Mouse (Mus musculus): Measurements from ENCODE around the gene Tulp2. TPM values are rescaled to one million over a fixed set of nuclear protein-coding genes. Genes with fewer than 3 reads are reported as not detected.
"Not testable (repeated sequence)": the region's sequence is repeated elsewhere in the genome, so short reads cannot be mapped to it uniquely, and the experiment has no call there.

Tulp2 gene
- polyA plus RNA-seq, 1 experiment from 2014 or later = 3.2 TPM

- H3K4me1 ChIP-seq (replicated peaks; ENCODE audit: control insufficient read depth, insufficient read depth, low read length) = peaks cover 4% of the 10 kb centered on the region; the same call in 1 of the 2 replicates
- no peak overlapping the region for H3K27ac ChIP-seq (ENCODE audit: low read depth, low read length)
- H3K4me3 ChIP-seq (ENCODE audit: low read depth, low read length) = no peak overlapping the region
- ATAC-seq (replicated peaks; ENCODE audit: low FRiP score) (no peak), DNase-seq (ENCODE audit: low spot score) (no peak)
- 34% methylated on average over 1 of the region's 1 CpGs for WGBS
- no peak overlapping the region for H3K4me2 ChIP-seq
- no peaks in the 10 kb centered on the region for H3K27me3 ChIP-seq (replicated peaks; ENCODE audit: control insufficient read depth, insufficient read depth, low read length)
- H3K36me3 ChIP-seq (ENCODE audit: control insufficient read depth, insufficient read depth, low read length) = no peaks in the 10 kb centered on the region
- no peaks in the 10 kb centered on the region for H3K9me3 ChIP-seq (ENCODE audit: control insufficient read depth, low read length)
- H3K9ac ChIP-seq (ENCODE audit: low read depth, low read length) = no peak overlapping the region
Measured at GRCm38 (mm10) chr7:45476453-45476852, 5.2 kb upstream of the Tulp2 start.

GRCm38 (mm10) chr7:45477003-45477402 lies 4.7 kb upstream of the Tulp2 start:
- Histone ChIP-seq H3K4me3 (ENCODE audit: low read depth, low read length) (no peak overlapping the region), H3K9me3 (ENCODE audit: control insufficient read depth, low read length) (no peaks in the 10 kb centered on the region), H3K27me3 (replicated peaks; ENCODE audit: control insufficient read depth, insufficient read depth, low read length) (no peaks in the 10 kb centered on the region), H3K4me2 (no peak overlapping the region), H3K27ac (ENCODE audit: low read depth, low read length) (no peak overlapping the region), H3K9ac (ENCODE audit: low read depth, low read length) (no peak overlapping the region), H3K4me1 (replicated peaks; ENCODE audit: control insufficient read depth, insufficient read depth, low read length) (peaks cover 9% of the 10 kb centered on the region; the same call in 1 of the 2 replicates), H3K36me3 (ENCODE audit: control insufficient read depth, insufficient read depth, low read length) (no peaks in the 10 kb centered on the region)
- DNase-seq (ENCODE audit: low spot score) (no peak), ATAC-seq (replicated peaks; ENCODE audit: low FRiP score) (no peak)
- WGBS = 18% methylated on average over 3 of the region's 3 CpGs

GRCm38 (mm10) chr7:45478774-45479173 lies 2.9 kb upstream of the Tulp2 start:
- peaks cover 9% of the 10 kb centered on the region; the same call in 1 of the 2 replicates for H3K4me1 ChIP-seq (replicated peaks; ENCODE audit: control insufficient read depth, insufficient read depth, low read length)

GRCm38 (mm10) chr7:45480310-45480709 lies 1.4 kb upstream of the Tulp2 start:
- not testable (repeated sequence) for H3K4me3 ChIP-seq (ENCODE audit: low read depth, low read length); H3K27ac ChIP-seq (ENCODE audit: low read depth, low read length); H3K9me3 ChIP-seq (ENCODE audit: control insufficient read depth, low read length); DNase-seq (ENCODE audit: low spot score); H3K36me3 ChIP-seq (ENCODE audit: control insufficient read depth, insufficient read depth, low read length); H3K9ac ChIP-seq (ENCODE audit: low read depth, low read length); H3K4me1 ChIP-seq (replicated peaks; ENCODE audit: control insufficient read depth, insufficient read depth, low read length); H3K27me3 ChIP-seq (replicated peaks; ENCODE audit: control insufficient read depth, insufficient read depth, low read length); H3K4me2 ChIP-seq; ATAC-seq (replicated peaks; ENCODE audit: low FRiP score)
- WGBS = 66% methylated on average over 3 of the region's 4 CpGs

More at GRCm38 (mm10) chr7:45478774-45479173, 2.9 kb upstream of the Tulp2 start:
- no peaks in the 10 kb centered on the region for H3K9me3 ChIP-seq (ENCODE audit: control insufficient read depth, low read length)
- no peak overlapping the region for H3K27ac ChIP-seq (ENCODE audit: low read depth, low read length)
- DNase-seq (ENCODE audit: low spot score) (no peak), ATAC-seq (replicated peaks; ENCODE audit: low FRiP score) (no peak)
- H3K36me3 ChIP-seq (ENCODE audit: control insufficient read depth, insufficient read depth, low read length) = no peaks in the 10 kb centered on the region
- no peak overlapping the region for H3K4me2 ChIP-seq
- 90% methylated on average over 7 of the region's 7 CpGs for WGBS
- no peak overlapping the region for H3K4me3 ChIP-seq (ENCODE audit: low read depth, low read length)
- no peaks in the 10 kb centered on the region for H3K27me3 ChIP-seq (replicated peaks; ENCODE audit: control insufficient read depth, insufficient read depth, low read length)
- no peak overlapping the region for H3K9ac ChIP-seq (ENCODE audit: low read depth, low read length)

- 42% methylated on average over 1 of the region's 1 CpGs for WGBS
- Histone ChIP-seq H3K27me3 (replicated peaks; ENCODE audit: control insufficient read depth, insufficient read depth, low read length) (no peaks in the 10 kb centered on the region), H3K27ac (ENCODE audit: low read depth, low read length) (no peak overlapping the region), H3K4me2 (no peak overlapping the region), H3K9me3 (ENCODE audit: control insufficient read depth, low read length) (no peaks in the 10 kb centered on the region), H3K4me1 (replicated peaks; ENCODE audit: control insufficient read depth, insufficient read depth, low read length) (peaks cover 16% of the 10 kb centered on the region), H3K4me3 (ENCODE audit: low read depth, low read length) (no peak overlapping the region), H3K9ac (ENCODE audit: low read depth, low read length) (no peak overlapping the region), H3K36me3 (ENCODE audit: control insufficient read depth, insufficient read depth, low read length) (no peaks in the 10 kb centered on the region)
- DNase-seq (ENCODE audit: low spot score) (no peak), ATAC-seq (replicated peaks; ENCODE audit: low FRiP score) (no peak)
Measured at GRCm38 (mm10) chr7:45482166-45482565, 489 bp downstream of the Tulp2 start.

GRCm38 (mm10) chr7:45484985-45485384 lies 3.3 kb downstream of the Tulp2 start:
- WGBS = 89% methylated on average over 5 of the region's 5 CpGs

GRCm38 (mm10) chr7:45486158-45486557 lies 4.5 kb downstream of the Tulp2 start:
- Histone ChIP-seq H3K9me3 (ENCODE audit: control insufficient read depth, low read length) (no peaks in the 10 kb centered on the region), H3K4me1 (replicated peaks; ENCODE audit: control insufficient read depth, insufficient read depth, low read length) (peaks cover 40% of the 10 kb centered on the region), H3K9ac (ENCODE audit: low read depth, low read length) (no peak overlapping the region), H3K27ac (ENCODE audit: low read depth, low read length) (peak overlapping the region; percentile 39), H3K4me3 (ENCODE audit: low read depth, low read length) (peak overlapping the region; percentile 15; the same call in 1 of the 2 replicates), H3K4me2 (peak overlapping the region; percentile 27), H3K36me3 (ENCODE audit: control insufficient read depth, insufficient read depth, low read length) (no peaks in the 10 kb centered on the region), H3K27me3 (replicated peaks; ENCODE audit: control insufficient read depth, insufficient read depth, low read length) (no peaks in the 10 kb centered on the region)
- DNase-seq (ENCODE audit: low spot score) = no peak
- WGBS = 30% methylated on average over 7 of the region's 7 CpGs
- ATAC-seq (replicated peaks; ENCODE audit: low FRiP score) = peak; percentile 48

More at GRCm38 (mm10) chr7:45484985-45485384, 3.3 kb downstream of the Tulp2 start:
- H3K4me2 ChIP-seq; H3K9ac ChIP-seq (ENCODE audit: low read depth, low read length); H3K27ac ChIP-seq (ENCODE audit: low read depth, low read length); ATAC-seq (replicated peaks; ENCODE audit: low FRiP score); H3K9me3 ChIP-seq (ENCODE audit: control insufficient read depth, low read length); DNase-seq (ENCODE audit: low spot score); H3K4me3 ChIP-seq (ENCODE audit: low read depth, low read length); H3K36me3 ChIP-seq (ENCODE audit: control insufficient read depth, insufficient read depth, low read length); H3K27me3 ChIP-seq (replicated peaks; ENCODE audit: control insufficient read depth, insufficient read depth, low read length): not testable (repeated sequence)
- H3K4me1 ChIP-seq (replicated peaks; ENCODE audit: control insufficient read depth, insufficient read depth, low read length) = peaks cover 33% of the 10 kb centered on the region

GRCm38 (mm10) chr7:45486761-45487415 lies 5.2 kb downstream of the Tulp2 start, which contains the start of gene Gm45808:
Gm45808 (minus strand) TSS chr7:45486811.
- Histone ChIP-seq H3K4me1 (replicated peaks; ENCODE audit: control insufficient read depth, insufficient read depth, low read length) (peaks cover 44% of the 10 kb centered on the region), H3K4me2 (peak within 1 kb of the TSS; percentile 73)

GRCm38 (mm10) chr7:45487861-45488292 lies 6.2 kb downstream of the Tulp2 start:
- H3K9me3 ChIP-seq (ENCODE audit: control insufficient read depth, low read length) = no peaks in the 10 kb centered on the region
- H3K27me3 ChIP-seq (replicated peaks; ENCODE audit: control insufficient read depth, insufficient read depth, low read length) = no peaks in the 10 kb centered on the region
- H3K36me3 ChIP-seq (ENCODE audit: control insufficient read depth, insufficient read depth, low read length) = 0 out of 2 replicates have a peak, but pooled peaks cover under 1% of the 10 kb centered on the region
- H3K27ac ChIP-seq (ENCODE audit: low read depth, low read length) = peak overlapping the region; percentile 60; the same call in 1 of the 2 replicates
- 34% methylated on average over 11 of the region's 11 CpGs for WGBS
- peak overlapping the region; percentile 68 for H3K9ac ChIP-seq (ENCODE audit: low read depth, low read length)
- no peak for ATAC-seq (replicated peaks; ENCODE audit: low FRiP score)
- H3K4me1 ChIP-seq (replicated peaks; ENCODE audit: control insufficient read depth, insufficient read depth, low read length) = peaks cover 43% of the 10 kb centered on the region
- no peak for DNase-seq (ENCODE audit: low spot score)
- H3K4me2 ChIP-seq = peak overlapping the region; percentile 73
- H3K4me3 ChIP-seq (ENCODE audit: low read depth, low read length) = peak overlapping the region; percentile 52

More at GRCm38 (mm10) chr7:45486761-45487415, 5.2 kb downstream of the Tulp2 start, which contains the start of gene Gm45808:
- ATAC-seq (replicated peaks; ENCODE audit: low FRiP score) (no peak), DNase-seq (ENCODE audit: low spot score) (no peak)
- Histone ChIP-seq H3K36me3 (ENCODE audit: control insufficient read depth, insufficient read depth, low read length) (no peaks in the 10 kb centered on the region), H3K27me3 (replicated peaks; ENCODE audit: control insufficient read depth, insufficient read depth, low read length) (no peaks in the 10 kb centered on the region), H3K9me3 (ENCODE audit: control insufficient read depth, low read length) (no peaks in the 10 kb centered on the region), H3K4me3 (ENCODE audit: low read depth, low read length) (peak within 1 kb of the TSS; percentile 15; the same call in 1 of the 2 replicates), H3K9ac (ENCODE audit: low read depth, low read length) (no peak within 1 kb of the TSS), H3K27ac (ENCODE audit: low read depth, low read length) (peak within 1 kb of the TSS; percentile 39)
- WGBS = 81% methylated on average over 12 of the region's 12 CpGs
